Mouse (Mus musculus): Measurements from ENCODE around the gene Fstl4. TPM values are rescaled to one million over a fixed set of nuclear protein-coding genes. Genes with fewer than 3 reads are reported as not detected.
"Not testable (repeated sequence)": the region's sequence is repeated elsewhere in the genome, so short reads cannot be mapped to it uniquely, and the experiment has no call there.

Fstl4 gene
- polyA plus RNA-seq, 1 experiment from 2014 or later = 5.7 TPM

- ATAC-seq (replicated peaks; ENCODE audit: insufficient number of reproducible peaks, insufficient read depth, low FRiP score, low read depth) = no peak
- no peak overlapping the region for H3K27ac ChIP-seq
- no peaks in the 10 kb centered on the region for H3K36me3 ChIP-seq
- no peaks in the 10 kb centered on the region for H3K27me3 ChIP-seq
- no peak overlapping the region for H3K4me3 ChIP-seq
- H3K9ac ChIP-seq = no peak overlapping the region
- no peak overlapping the region for H3K4me2 ChIP-seq
- whole genome bisulfite sequencing = 71% methylated on average over 5 of the region's 5 CpGs
- H3K4me1 ChIP-seq (replicated peaks) = peaks cover 20% of the 10 kb centered on the region
- H3K9me3 ChIP-seq (replicated peaks) = no peaks in the 10 kb centered on the region
These were observed 420.3 kb downstream of the Fstl4 start for GRCm38 (mm10) chr11:53184698-53185097.

- no peak overlapping the region for H3K9ac ChIP-seq
- no peaks in the 10 kb centered on the region for H3K36me3 ChIP-seq
- H3K4me2 ChIP-seq = no peak overlapping the region
- 57% methylated on average over 5 of the region's 5 CpGs for WGBS
- ATAC-seq (replicated peaks; ENCODE audit: insufficient number of reproducible peaks, insufficient read depth, low FRiP score, low read depth) = no peak
- H3K27ac ChIP-seq = no peak overlapping the region
- H3K9me3 ChIP-seq (replicated peaks) = no peaks in the 10 kb centered on the region
- no peaks in the 10 kb centered on the region for H3K27me3 ChIP-seq
- no peak overlapping the region for H3K4me3 ChIP-seq
- H3K4me1 ChIP-seq (replicated peaks) = peaks cover 19% of the 10 kb centered on the region
These were observed 423.1 kb downstream of the Fstl4 start for GRCm38 (mm10) chr11:53187427-53188140.

- ATAC-seq (replicated peaks; ENCODE audit: insufficient number of reproducible peaks, insufficient read depth, low FRiP score, low read depth); H3K27ac ChIP-seq; H3K4me2 ChIP-seq; H3K4me3 ChIP-seq; H3K9ac ChIP-seq; H3K36me3 ChIP-seq; H3K4me1 ChIP-seq (replicated peaks); H3K27me3 ChIP-seq; H3K9me3 ChIP-seq (replicated peaks): not testable (repeated sequence)
- 68% methylated on average over 1 of the region's 1 CpGs for WGBS
These were observed 432.1 kb downstream of the Fstl4 start for GRCm38 (mm10) chr11:53196551-53196950.

GRCm38 (mm10) chr11:53197111-53197510 lies 432.7 kb downstream of the Fstl4 start:
- H3K27ac ChIP-seq = no peak overlapping the region
- 85% methylated on average over 2 of the region's 2 CpGs for WGBS
- no peaks in the 10 kb centered on the region for H3K27me3 ChIP-seq
- no peak overlapping the region for H3K9ac ChIP-seq
- H3K9me3 ChIP-seq (replicated peaks) = no peaks in the 10 kb centered on the region
- H3K36me3 ChIP-seq = no peaks in the 10 kb centered on the region
- H3K4me3 ChIP-seq = no peak overlapping the region
- ATAC-seq (replicated peaks; ENCODE audit: insufficient number of reproducible peaks, insufficient read depth, low FRiP score, low read depth) = no peak
- H3K4me2 ChIP-seq = no peak overlapping the region
- H3K4me1 ChIP-seq (replicated peaks) = no peaks in the 10 kb centered on the region

GRCm38 (mm10) chr11:53202459-53203250 lies 438.2 kb downstream of the Fstl4 start:
- no peak overlapping the region for H3K4me3 ChIP-seq
- no peak overlapping the region for H3K27ac ChIP-seq
- no peak overlapping the region for H3K9ac ChIP-seq
- no peaks in the 10 kb centered on the region for H3K36me3 ChIP-seq
- no peak overlapping the region for H3K4me2 ChIP-seq
- no peaks in the 10 kb centered on the region for H3K27me3 ChIP-seq
- no peaks in the 10 kb centered on the region for H3K4me1 ChIP-seq (replicated peaks)
- no peak for ATAC-seq (replicated peaks; ENCODE audit: insufficient number of reproducible peaks, insufficient read depth, low FRiP score, low read depth)
- 78% methylated on average over 2 of the region's 2 CpGs for WGBS
- H3K9me3 ChIP-seq (replicated peaks) = no peaks in the 10 kb centered on the region

GRCm38 (mm10) chr11:53210876-53211275 lies 446.4 kb downstream of the Fstl4 start:
- Histone ChIP-seq H3K4me2 (no peak overlapping the region), H3K4me3 (no peak overlapping the region), H3K27me3 (no peaks in the 10 kb centered on the region), H3K36me3 (no peaks in the 10 kb centered on the region), H3K4me1 (replicated peaks) (no peaks in the 10 kb centered on the region), H3K27ac (no peak overlapping the region), H3K9me3 (replicated peaks) (no peaks in the 10 kb centered on the region), H3K9ac (no peak overlapping the region)
- WGBS = 73% methylated on average over 9 of the region's 9 CpGs
- no peak for ATAC-seq (replicated peaks; ENCODE audit: insufficient number of reproducible peaks, insufficient read depth, low FRiP score, low read depth)

GRCm38 (mm10) chr11:53229011-53229410 lies 464.6 kb downstream of the Fstl4 start:
- peaks cover 6% of the 10 kb centered on the region; the same call in 1 of the 2 replicates for H3K4me1 ChIP-seq (replicated peaks)
- H3K4me2 ChIP-seq = no peak overlapping the region
- WGBS = 77% methylated on average over 3 of the region's 3 CpGs
- H3K9me3 ChIP-seq (replicated peaks) = no peaks in the 10 kb centered on the region
- no peak overlapping the region for H3K27ac ChIP-seq
- no peaks in the 10 kb centered on the region for H3K36me3 ChIP-seq
- no peak overlapping the region for H3K9ac ChIP-seq
- H3K27me3 ChIP-seq = no peaks in the 10 kb centered on the region
- no peak for ATAC-seq (replicated peaks; ENCODE audit: insufficient number of reproducible peaks, insufficient read depth, low FRiP score, low read depth)
- no peak overlapping the region for H3K4me3 ChIP-seq

- H3K4me1 ChIP-seq (replicated peaks) = peaks cover 6% of the 10 kb centered on the region; the same call in 1 of the 2 replicates
- no peaks in the 10 kb centered on the region for H3K36me3 ChIP-seq
- no peak for ATAC-seq (replicated peaks; ENCODE audit: insufficient number of reproducible peaks, insufficient read depth, low FRiP score, low read depth)
- H3K27ac ChIP-seq = no peak overlapping the region
- H3K27me3 ChIP-seq = no peaks in the 10 kb centered on the region
- no peak overlapping the region for H3K4me3 ChIP-seq
- no peaks in the 10 kb centered on the region for H3K9me3 ChIP-seq (replicated peaks)
- WGBS = 88% methylated on average over 5 of the region's 5 CpGs
- no peak overlapping the region for H3K9ac ChIP-seq
- H3K4me2 ChIP-seq = no peak overlapping the region
These were observed 467.4 kb downstream of the Fstl4 start for GRCm38 (mm10) chr11:53231836-53232235.

- no peak overlapping the region for H3K4me2 ChIP-seq
- no peak for ATAC-seq (replicated peaks; ENCODE audit: insufficient number of reproducible peaks, insufficient read depth, low FRiP score, low read depth)
- H3K4me1 ChIP-seq (replicated peaks) = peaks cover 6% of the 10 kb centered on the region; the same call in 1 of the 2 replicates
- no peaks in the 10 kb centered on the region for H3K36me3 ChIP-seq
- no peak overlapping the region for H3K4me3 ChIP-seq
- no peak overlapping the region for H3K9ac ChIP-seq
- no peaks in the 10 kb centered on the region for H3K27me3 ChIP-seq
- no peak overlapping the region for H3K27ac ChIP-seq
- 30% methylated on average over 9 of the region's 9 CpGs for WGBS
- H3K9me3 ChIP-seq (replicated peaks) = no peaks in the 10 kb centered on the region
These were observed 469.2 kb downstream of the Fstl4 start for GRCm38 (mm10) chr11:53233590-53233989.

Data from heart, embryonic 15.5 days (tissue).